Mouse (Mus musculus): Measurements from ENCODE around the gene Psat1.
A peak's percentile ranks its signal among the peaks of the same experiment; 100 is the strongest.

Psat1 gene

GRCm38 (mm10) chr19:15947237-15947636 is at the start of gene Psat1:
Gene Psat1 (minus strand): TSS chr19:15947337.
- no peak for DNase-seq (ENCODE audit: low read depth, low spot score)

GRCm38 (mm10) chr19:15990102-15990501 is 43.0 kb upstream of the Psat1 start:
- no peak for DNase-seq (ENCODE audit: low read depth, low spot score)

- DNase-seq (ENCODE audit: low read depth, low spot score), result no peak
These were observed 38.1 kb upstream of the Psat1 start for GRCm38 (mm10) chr19:15985172-15985713.

- peak; percentile 94 for DNase-seq (ENCODE audit: low read depth, low spot score)
These were observed 37.5 kb upstream of the Psat1 start, which contains the start of gene Cep78 for GRCm38 (mm10) chr19:15984449-15985171. Gene Cep78 (minus strand): TSS chr19:15984989.

- DNase-seq (ENCODE audit: low read depth, low spot score), result peak; percentile 23
These were observed 36.7 kb upstream of the Psat1 start for GRCm38 (mm10) chr19:15983739-15984344.

- peak; percentile 56 for DNase-seq (ENCODE audit: low read depth, low spot score)
These were observed 36.0 kb upstream of the Psat1 start for GRCm38 (mm10) chr19:15982926-15983738.

GRCm38 (mm10) chr19:15981861-15982260 is 34.7 kb upstream of the Psat1 start:
- peak; percentile 77 for DNase-seq (ENCODE audit: low read depth, low spot score)

- no peak for DNase-seq (ENCODE audit: low read depth, low spot score)
These were observed 26.2 kb upstream of the Psat1 start for GRCm38 (mm10) chr19:15973365-15973764.

GRCm38 (mm10) chr19:15965082-15965481 is 17.9 kb upstream of the Psat1 start:
- DNase-seq (ENCODE audit: low read depth, low spot score), result peak; percentile 50

GRCm38 (mm10) chr19:15964533-15964932 is 17.4 kb upstream of the Psat1 start:
- no peak for DNase-seq (ENCODE audit: low read depth, low spot score)

- no peak for DNase-seq (ENCODE audit: low read depth, low spot score)
These were observed 16.0 kb upstream of the Psat1 start for GRCm38 (mm10) chr19:15963011-15963695.

GRCm38 (mm10) chr19:15962313-15962712 is 15.2 kb upstream of the Psat1 start:
- DNase-seq (ENCODE audit: low read depth, low spot score), result no peak

GRCm38 (mm10) chr19:15950225-15950624 is 3.1 kb upstream of the Psat1 start:
- peak; percentile 12 for DNase-seq (ENCODE audit: low read depth, low spot score)

- no peak for DNase-seq (ENCODE audit: low read depth, low spot score)
These were observed 1.7 kb upstream of the Psat1 start for GRCm38 (mm10) chr19:15948867-15949266.

- DNase-seq (ENCODE audit: low read depth, low spot score), result no peak
These were observed 1.3 kb upstream of the Psat1 start for GRCm38 (mm10) chr19:15948426-15948825.

- DNase-seq (ENCODE audit: low read depth, low spot score), result no peak
These were observed 474 bp downstream of the Psat1 start for GRCm38 (mm10) chr19:15946663-15947062.

GRCm38 (mm10) chr19:15943117-15943423 is 4.1 kb downstream of the Psat1 start:
- DNase-seq (ENCODE audit: low read depth, low spot score), result no peak

GRCm38 (mm10) chr19:15942421-15943116 is 4.6 kb downstream of the Psat1 start:
- peak; percentile 7 for DNase-seq (ENCODE audit: low read depth, low spot score)

- no peak for DNase-seq (ENCODE audit: low read depth, low spot score)
These were observed 5.7 kb downstream of the Psat1 start for GRCm38 (mm10) chr19:15941399-15941798.

GRCm38 (mm10) chr19:15925719-15926045 is 21.5 kb downstream of the Psat1 start:
- DNase-seq (ENCODE audit: low read depth, low spot score), result peak; percentile 42
